Mouse (Mus musculus): Measurements from ENCODE around the gene Tmem246.

- no peak for TF ChIP-seq POLR2A (IDR thresholded peaks at IDR 0.05; ENCODE audit: insufficient read length, low read depth)
- TF ChIP-seq MYOG (IDR thresholded peaks at IDR 0.05; ENCODE audit: control insufficient read depth in 1 of 3, insufficient read depth in 1 of 3, insufficient read length in 2 of 3, low read depth in 2 of 3): no peak
- no peak for TF ChIP-seq TCF3 (IDR thresholded peaks at IDR 0.05; ENCODE audit: insufficient read length, low read depth)
- TF ChIP-seq USF1 (IDR thresholded peaks at IDR 0.05; ENCODE audit: low read depth): no peak
- no peak for TF ChIP-seq SRF (IDR thresholded peaks at IDR 0.05; ENCODE audit: control insufficient read depth, insufficient read length, low read depth)
- no peak for TF ChIP-seq POLR2AphosphoS2 (IDR thresholded peaks at IDR 0.05; ENCODE audit: insufficient read length, low read depth)
- no peak for TF ChIP-seq MYOD1 (IDR thresholded peaks at IDR 0.05; ENCODE audit: control insufficient read depth in 1 of 3, insufficient read length in 2 of 3, low read depth in 2 of 3)
- no peak for TF ChIP-seq TCF12 (IDR thresholded peaks at IDR 0.05; ENCODE audit: insufficient read depth, poor library complexity, severe bottlenecking)
- TF ChIP-seq CEBPB (IDR thresholded peaks at IDR 0.05; ENCODE audit: insufficient read depth, poor library complexity, severe bottlenecking): no peak
- no peak for TF ChIP-seq E2F4 (IDR thresholded peaks at IDR 0.05; ENCODE audit: insufficient read depth)
- no peak for TF ChIP-seq REST (IDR thresholded peaks at IDR 0.05; ENCODE audit: insufficient read depth, insufficient read length)
Observed at GRCm38 (mm10) chr4:49546026-49546425, 51.6 kb downstream of the Tmem246 start.

Measured in myocyte (in vitro differentiated cells).